Mouse (Mus musculus): ENCODE measurements around the gene Cldn17. TPM values are rescaled to one million over a fixed set of nuclear protein-coding genes. Genes with fewer than 3 reads are reported as not detected.

Cldn17 gene
- polyA plus RNA-seq (2012; rRNA removed): not detected in 2 replicates

GRCm38 (mm10) chr16:88506878-88507277, at the start of gene Cldn17:
TSS of gene Cldn17 (minus strand) at chr16:88506978.
- DNase-seq (ENCODE audit: low read depth, low spot score): no peak
- WGBS: 79% methylated on average over 6 of the region's 6 CpGs

DNA sequence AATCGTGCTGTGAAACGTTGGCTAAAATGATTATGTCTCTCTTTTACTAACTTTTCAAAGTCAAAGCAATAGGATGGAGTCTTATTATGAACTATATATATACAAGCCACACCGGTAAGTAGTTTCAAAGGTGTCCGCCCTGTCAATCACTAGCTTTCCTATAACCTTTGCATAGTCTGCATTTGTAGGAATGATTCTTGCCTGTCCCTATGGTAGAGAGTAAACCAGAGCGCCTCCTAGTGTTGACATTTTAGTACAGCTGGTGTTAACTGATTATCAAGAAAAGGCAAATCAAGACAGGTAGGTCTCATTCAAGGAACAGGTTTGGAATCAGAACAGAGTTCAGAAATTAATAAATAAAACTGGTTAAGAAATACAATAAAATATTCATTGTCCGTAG, 35.7 kb upstream of the Cldn17 start:
- no peak for DNase-seq (ENCODE audit: low read depth, low spot score)
- 56% methylated on average over 6 of the region's 6 CpGs for WGBS

DNA sequence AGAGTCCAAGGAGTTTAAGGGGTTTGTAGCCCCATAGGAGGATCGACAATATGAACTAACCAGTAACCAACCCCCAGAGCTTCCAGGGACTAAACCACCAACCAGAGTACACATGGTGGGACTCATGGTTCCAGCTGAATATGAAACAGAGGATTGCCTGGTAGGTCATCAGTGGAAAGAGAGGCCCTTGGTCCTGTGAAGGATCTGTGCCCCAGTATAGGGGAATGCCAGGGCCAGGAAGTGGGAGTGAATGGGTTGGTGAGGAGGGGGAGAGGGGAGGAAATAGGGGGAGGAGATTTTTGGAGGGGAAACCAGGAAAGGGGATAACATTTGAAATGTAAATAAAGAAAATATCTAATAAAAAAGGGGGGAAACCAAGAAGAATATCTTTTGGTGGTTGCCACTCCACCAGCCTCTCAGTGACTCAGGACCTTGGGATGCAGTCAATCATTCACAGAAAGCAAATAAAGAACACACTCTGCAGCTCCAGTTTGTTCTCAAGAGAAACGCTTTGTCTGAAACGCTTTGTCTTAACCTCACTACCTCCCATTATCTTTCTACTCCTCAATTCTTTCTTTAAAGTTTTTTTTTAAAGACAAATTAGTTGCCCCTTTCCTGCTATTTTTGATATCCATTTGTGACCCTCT, 33.2 kb upstream of the Cldn17 start:
- WGBS: 44% methylated on average over 3 of the region's 3 CpGs

GRCm38 (mm10) chr16:88511348-88511747, 4.6 kb upstream of the Cldn17 start:
- DNase-seq (ENCODE audit: low read depth, low spot score): no peak

More for the DNA sequence above, 33.2 kb upstream of the Cldn17 start:
- no peak for DNase-seq (ENCODE audit: low read depth, low spot score)

DNA sequence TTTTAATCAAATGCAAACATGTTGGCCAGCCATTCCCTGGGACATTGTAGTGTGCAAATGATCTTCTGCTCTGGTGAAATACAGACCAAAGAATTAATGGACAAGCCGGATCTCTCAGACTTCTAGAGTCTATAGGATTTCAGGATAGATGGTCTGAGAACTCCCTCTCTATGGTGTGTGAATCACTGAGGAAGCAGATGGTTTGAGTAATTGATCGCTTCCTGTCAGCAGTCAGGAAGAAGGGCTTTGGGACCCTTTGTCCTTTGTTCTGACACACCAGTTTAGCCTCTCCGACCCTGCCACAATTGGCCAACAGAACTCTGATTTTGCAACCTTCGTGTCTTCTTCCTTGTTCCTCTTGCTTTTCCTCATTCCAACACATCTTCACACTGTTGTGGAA, 1.4 kb upstream of the Cldn17 start:
- 60% methylated on average over 4 of the region's 4 CpGs for WGBS
- no peak for DNase-seq (ENCODE audit: low read depth, low spot score)

DNA sequence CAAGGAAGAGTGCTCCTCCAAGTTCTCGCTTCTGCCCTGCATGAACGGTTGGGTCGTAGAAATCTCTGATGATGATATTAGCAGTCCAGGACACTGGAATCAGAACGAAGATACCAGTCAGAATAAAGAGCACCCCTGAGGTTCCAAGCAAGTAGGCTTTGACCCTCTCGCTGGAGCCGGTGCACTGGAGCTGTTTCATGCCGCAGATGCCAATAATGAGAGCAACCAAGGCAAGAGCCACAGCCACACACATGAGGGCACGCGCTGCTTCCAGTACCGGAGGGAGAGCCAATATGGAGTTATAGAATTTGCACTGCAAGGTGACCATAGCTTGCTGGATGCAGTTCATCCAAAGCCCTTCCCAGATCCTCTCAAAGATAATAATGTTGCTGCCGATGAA, 440 bp downstream of the Cldn17 start:
- DNase-seq (ENCODE audit: low read depth, low spot score): no peak
- WGBS: 95% methylated on average over 11 of the region's 11 CpGs

GRCm38 (mm10) chr16:88488096-88488495, 18.7 kb downstream of the Cldn17 start:
- DNase-seq (ENCODE audit: low read depth, low spot score): no peak

DNA sequence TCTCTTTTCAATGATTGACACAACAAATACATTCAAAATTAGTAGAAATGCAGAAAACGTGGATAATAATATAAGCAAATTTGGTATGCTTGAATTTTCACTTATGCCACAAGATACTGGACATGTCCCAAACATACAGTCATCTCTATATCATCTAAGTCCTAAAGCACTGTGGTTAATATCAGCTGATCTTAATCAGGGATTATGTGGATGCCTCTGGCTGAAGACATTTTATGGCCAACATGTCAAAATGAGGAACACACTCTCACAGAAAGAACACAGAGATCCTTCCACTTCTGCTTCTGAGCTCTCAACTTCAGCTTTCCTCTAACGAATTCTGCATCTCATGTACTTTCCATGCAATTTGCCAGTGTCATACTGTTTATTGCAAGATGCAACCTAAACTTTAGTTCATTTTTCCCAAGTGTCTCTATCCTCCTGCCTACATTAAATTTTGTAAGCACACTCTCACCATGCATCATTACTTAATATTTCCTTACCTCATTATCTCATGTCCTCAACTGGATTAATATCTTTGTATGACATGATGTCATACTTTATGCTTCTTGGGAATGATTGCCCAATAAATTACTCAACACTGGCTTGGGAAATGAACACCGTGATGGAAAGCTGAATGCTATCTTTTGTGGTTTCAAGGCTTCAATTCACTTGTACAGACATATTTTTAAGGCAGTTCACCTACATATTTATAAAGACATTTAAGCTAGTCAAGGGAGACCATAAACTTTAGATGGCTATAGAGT, 26.6 kb downstream of the Cldn17 start:
- WGBS: 53% methylated on average over 3 of the region's 3 CpGs
- DNase-seq (ENCODE audit: low read depth, low spot score): no peak

GRCm38 (mm10) chr16:88463235-88463634, 43.5 kb downstream of the Cldn17 start:
- DNase-seq (ENCODE audit: low read depth, low spot score): no peak
- WGBS: 50% methylated on average over 3 of the region's 3 CpGs

Other genes starting within 250 kb of the Cldn17 start
- 0.05 and 0.10 TPM in 2 replicates for gene Grik1, start 216.7 kb downstream of the Cldn17 start, polyA plus RNA-seq (2012; rRNA removed)
- gene Cldn8, start 56.2 kb upstream of the Cldn17 start, polyA plus RNA-seq (2012; rRNA removed): 0.91 and 2.0 TPM in 2 replicates
- not detected in 2 replicates for gene Krtap24-1, start 105.3 kb upstream of the Cldn17 start, polyA plus RNA-seq (2012; rRNA removed)
- gene 2310079G19Rik, start 120.7 kb upstream of the Cldn17 start, polyA plus RNA-seq (2012; rRNA removed): not detected in 2 replicates
- not detected in 2 replicates for gene Krtap26-1, start 140.8 kb upstream of the Cldn17 start, polyA plus RNA-seq (2012; rRNA removed)
- gene Krtap27-1, start 164.7 kb upstream of the Cldn17 start, polyA plus RNA-seq (2012; rRNA removed): not detected in 2 replicates
- not detected in 2 replicates for gene 2310061N02Rik, start 201.0 kb upstream of the Cldn17 start, polyA plus RNA-seq (2012; rRNA removed)
- not detected in 2 replicates for gene Krtap13-1, start 221.9 kb upstream of the Cldn17 start, polyA plus RNA-seq (2012; rRNA removed)
- gene Krtap13, start 244.7 kb upstream of the Cldn17 start, polyA plus RNA-seq (2012; rRNA removed): not detected in 2 replicates

Data from large intestine, adult 2 months (tissue).